Mouse (Mus musculus) kidney, postnatal 0 days (tissue): ENCODE measurements around the gene Spdya. TPM values are rescaled to one million over a fixed set of nuclear protein-coding genes. Genes with fewer than 3 reads are reported as not detected.
A peak's percentile ranks its signal among the peaks of the same experiment; 100 is the strongest.

Experiments used
- ATAC-seq: fragments of 200-750 bp; cut with Nextera tagmentation; replicated peaks from 2 replicates; pipeline ENCODE4 v1.8.0; 2017; ENCODE audit warnings: low read depth, moderate number of reproducible peaks, moderate TSS enrichment, moderate library complexity; ENCODE audit not compliant: low FRiP score
- DNase-seq: peaks from one replicate; pipeline ENCODE4 v3.0.0-alpha.2; 2016; ENCODE audit warnings: low spot score
- H3K27ac ChIP-seq: fragments of 300-500 bp; sonication (generic); 2 replicates; pipeline ENCODE4 v1.5.1; 2014; ENCODE audit warnings: mild to moderate bottlenecking
- H3K27me3 ChIP-seq: fragments of 300-500 bp; sonication (generic); 2 replicates; pipeline ENCODE4 v1.6.1; 2014; ENCODE audit warnings: low read length, mixed read lengths; ENCODE audit not compliant: insufficient read depth
- H3K36me3 ChIP-seq: fragments of 300-500 bp; sonication (generic); 2 replicates; pipeline ENCODE4 v1.6.1; 2014; ENCODE audit warnings: low read length, mixed read lengths; ENCODE audit not compliant: insufficient read depth
- H3K4me1 ChIP-seq: fragments of 300-500 bp; sonication (generic); replicated peaks from 2 replicates; pipeline ENCODE4 v1.6.1; 2014; ENCODE audit warnings: antibody characterized with exemption, low read length, mixed read lengths; ENCODE audit not compliant: insufficient read depth
- H3K4me2 ChIP-seq: fragments of 300-500 bp; sonication (generic); 2 replicates; pipeline ENCODE4 v1.6.1; 2014; ENCODE audit warnings: mild to moderate bottlenecking, low read length, moderate library complexity, mixed read lengths
- H3K4me3 ChIP-seq: fragments of 300-500 bp; sonication (generic); replicated peaks from 2 replicates; pipeline ENCODE4 v1.5.1; 2014; ENCODE audit warnings: low read depth, low read length
- H3K9ac ChIP-seq: fragments of 300-500 bp; sonication (generic); 2 replicates; pipeline ENCODE4 v1.6.1; 2014; ENCODE audit warnings: low read depth, low read length
- H3K9me3 ChIP-seq: fragments of 300-500 bp; sonication (generic); replicated peaks from 2 replicates; pipeline ENCODE4 v1.6.1; 2016; ENCODE audit warnings: low read length, inconsistent platforms, mixed read lengths
- CTCF ChIP-seq: IDR thresholded peaks from 2 replicates; pipeline ENCODE4 v1.5.1; 2016; ENCODE audit warnings: antibody characterized with exemption, low read depth, mild to moderate bottlenecking, moderate library complexity
- WGBS: fragments of 180-500 bp; shearing (Covaris S2); extraction: QIAGEN DNeasy Blood & Tissue Kit; methylation state at CpG from one replicate; pipeline ENCODE4 v1.1.7; 2014; 5-methylcytosine and 5-hydroxymethylcytosine counted together
- polyA plus RNA-seq: library from polyadenylated mRNA; unstranded; fragments of >200 nt; fragmentation: Nextera tagmentation; extraction: Ambion mirVana; gene quantifications from 2 replicates; pipeline ENCODE4 v1.2.1, GENCODE M21; 2015

Spdya gene
- polyA plus RNA-seq, 1 experiment from 2014 or later: 0.58 TPM

- no peaks in the 10 kb centered on the region for H3K27me3 ChIP-seq
- H3K4me3 ChIP-seq: peak overlapping the region; percentile 56
- TF ChIP-seq CTCF: no peak
- peak; percentile 56; the same call in 1 of the 2 replicates for ATAC-seq
- H3K36me3 ChIP-seq: no peaks in the 10 kb centered on the region
- peak overlapping the region; percentile 73 for H3K27ac ChIP-seq
- WGBS: under 1% methylated on average over 48 of the region's 48 CpGs
- peak overlapping the region; percentile 61 for H3K9ac ChIP-seq
- no peaks in the 10 kb centered on the region for H3K4me1 ChIP-seq
- H3K4me2 ChIP-seq: peak overlapping the region; percentile 59
- H3K9me3 ChIP-seq: no peaks in the 10 kb centered on the region
- peak; percentile 42 for DNase-seq
Observed at GRCm38 (mm10) chr17:71597881-71598658, 46.2 kb downstream of the Spdya start.

- peak overlapping the region; percentile 61 for H3K9ac ChIP-seq
- WGBS: 5% methylated on average over 42 of the region's 42 CpGs
- no peaks in the 10 kb centered on the region for H3K36me3 ChIP-seq
- H3K4me3 ChIP-seq: peak overlapping the region; percentile 56
- peak overlapping the region; percentile 73 for H3K27ac ChIP-seq
- peak; percentile 98 for ATAC-seq
- no peak for TF ChIP-seq CTCF
- no peaks in the 10 kb centered on the region for H3K27me3 ChIP-seq
- DNase-seq: peak; percentile 77
- H3K9me3 ChIP-seq: no peaks in the 10 kb centered on the region
- no peaks in the 10 kb centered on the region for H3K4me1 ChIP-seq
- peak overlapping the region; percentile 59 for H3K4me2 ChIP-seq
Observed at GRCm38 (mm10) chr17:71598659-71599554, 47.0 kb downstream of the Spdya start.

GRCm38 (mm10) chr17:71615638-71616318 is 63.9 kb downstream of the Spdya start, which contains the start of gene Wdr43:
Wdr43 (plus strand) TSS chr17:71615895.
- DNase-seq (peak; percentile 99), ATAC-seq (peak; percentile 100)
- peak within 1 kb of the TSS; percentile 96 for H3K9ac ChIP-seq
- H3K4me3 ChIP-seq: peak within 1 kb of the TSS; percentile 97
- no peaks in the 10 kb centered on the region for H3K9me3 ChIP-seq
- 0 out of 2 replicates have a peak, but pooled peaks cover 5% of the 10 kb centered on the region for H3K36me3 ChIP-seq
- WGBS: 6% methylated on average over 40 of the region's 40 CpGs
- peak within 1 kb of the TSS; percentile 82 for H3K27ac ChIP-seq
- H3K4me2 ChIP-seq: peak within 1 kb of the TSS; percentile 73
- TF ChIP-seq CTCF: 0 out of 2 replicates have a peak, but pooled peaks have one; percentile 15
- H3K27me3 ChIP-seq: no peaks in the 10 kb centered on the region
- H3K4me1 ChIP-seq: 0 out of 2 replicates have a peak, but pooled peaks cover 7% of the 10 kb centered on the region

GRCm38 (mm10) chr17:71616319-71617032 is 64.6 kb downstream of the Spdya start:
- 0 out of 2 replicates have a peak, but pooled peaks have one; percentile 0 for TF ChIP-seq CTCF
- Histone ChIP-seq H3K27ac (peak overlapping the region; percentile 82), H3K4me2 (peak overlapping the region; percentile 73), H3K36me3 (0 out of 2 replicates have a peak, but pooled peaks cover 5% of the 10 kb centered on the region), H3K4me3 (peak overlapping the region; percentile 97), H3K27me3 (no peaks in the 10 kb centered on the region), H3K9ac (peak overlapping the region; percentile 96), H3K9me3 (no peaks in the 10 kb centered on the region), H3K4me1 (0 out of 2 replicates have a peak, but pooled peaks cover 7% of the 10 kb centered on the region)
- 1% methylated on average over 52 of the region's 73 CpGs for WGBS
- DNase-seq (peak; percentile 35), ATAC-seq (peak; percentile 80)

GRCm38 (mm10) chr17:71617033-71617362 is 65.1 kb downstream of the Spdya start:
- Histone ChIP-seq H3K4me2 (peak overlapping the region; percentile 73), H3K4me1 (0 out of 2 replicates have a peak, but pooled peaks cover 7% of the 10 kb centered on the region), H3K27me3 (no peaks in the 10 kb centered on the region), H3K9ac (peak overlapping the region; percentile 96), H3K27ac (0 out of 2 replicates have a peak overlapping the region, but pooled peaks have one; percentile 82), H3K4me3 (peak overlapping the region; percentile 97), H3K36me3 (0 out of 2 replicates have a peak, but pooled peaks cover 5% of the 10 kb centered on the region), H3K9me3 (no peaks in the 10 kb centered on the region)
- TF ChIP-seq CTCF: no peak
- WGBS: under 1% methylated on average over 10 of the region's 10 CpGs
- no peak for ATAC-seq
- no peak for DNase-seq
